Mouse (Mus musculus) liver, adult 2 months (tissue): ENCODE data around the gene Wnk4.

Source experiments
- CTCF ChIP-seq: fragments of 200-500 bp; IDR thresholded peaks from 2 replicates; pipeline ENCODE4 v1.5.1; 2011; ENCODE audit warnings: low read depth, low read length, control low read depth
- POLR2A ChIP-seq: fragments of 200-500 bp; IDR thresholded peaks from 2 replicates; pipeline ENCODE4 v1.6.1; 2011; ENCODE audit warnings: low read length, control low read depth; ENCODE audit not compliant: insufficient read depth; ENCODE audit errors: extremely low read depth

DNA sequence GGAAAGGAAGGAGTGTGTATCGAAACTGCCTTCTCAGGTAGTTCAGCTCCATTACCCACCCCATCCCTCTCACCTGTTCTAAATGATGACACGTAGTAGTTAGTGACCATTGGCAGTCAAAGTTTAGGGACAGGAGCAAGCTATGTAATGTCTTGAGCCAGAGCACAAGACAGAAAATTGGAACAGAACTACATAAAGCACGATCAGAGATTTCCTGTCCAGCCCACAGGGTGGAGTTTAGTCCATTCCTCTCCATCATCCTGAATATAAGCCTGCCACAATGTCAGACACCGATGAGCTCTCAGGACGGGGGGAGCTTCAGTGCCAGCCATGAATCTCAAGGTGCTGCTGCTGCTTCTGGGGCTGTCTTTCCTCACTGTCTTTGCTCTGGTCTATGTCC, 64.4 kb downstream of the Wnk4 start, which contains the start of gene Aoc2:
- TF ChIP-seq POLR2A (no peak), CTCF (no peak)
